Mouse (Mus musculus): ENCODE data around the gene Lcor.

Lcor gene

GRCm38 (mm10) chr19:41476530-41477249 lies 5.7 kb upstream of the Lcor start:
- no peak for DNase-seq (ENCODE audit: low spot score)

- peak; percentile 27 for DNase-seq (ENCODE audit: low spot score)
Observed at GRCm38 (mm10) chr19:41481030-41481886, 1.2 kb upstream of the Lcor start.

- DNase-seq (ENCODE audit: low spot score): no peak
Observed at GRCm38 (mm10) chr19:41481887-41482189, 599 bp upstream of the Lcor start.

DNA sequence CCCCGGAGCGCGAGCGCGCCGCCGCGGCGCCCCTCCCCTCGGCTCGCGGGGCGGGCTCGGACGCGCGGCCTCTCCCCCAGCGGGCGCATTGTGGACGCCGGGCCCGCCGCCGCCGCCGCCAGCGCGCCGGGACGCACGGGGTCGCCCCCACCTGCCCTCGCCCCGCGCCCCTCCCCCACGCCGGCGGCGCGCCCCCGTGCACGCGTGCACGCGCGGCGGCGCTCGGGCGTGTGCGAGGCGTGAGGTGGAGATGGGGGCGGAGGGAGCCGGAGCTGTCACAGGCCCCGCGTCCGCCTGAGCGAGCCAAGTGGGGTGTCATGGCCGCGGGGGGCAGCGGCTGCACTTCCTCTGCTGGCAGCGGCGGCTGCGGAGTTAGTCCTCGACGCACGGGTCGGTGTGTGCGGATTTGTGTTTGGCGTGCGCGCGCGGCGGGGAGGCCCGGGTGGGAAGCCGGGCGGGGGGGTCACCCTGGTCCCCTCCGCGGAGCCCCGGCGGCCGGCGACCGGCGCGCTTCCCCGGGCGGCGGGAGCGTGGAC lies 540 bp downstream of the Lcor start:
- peak; percentile 60 for DNase-seq (ENCODE audit: low spot score)

DNA sequence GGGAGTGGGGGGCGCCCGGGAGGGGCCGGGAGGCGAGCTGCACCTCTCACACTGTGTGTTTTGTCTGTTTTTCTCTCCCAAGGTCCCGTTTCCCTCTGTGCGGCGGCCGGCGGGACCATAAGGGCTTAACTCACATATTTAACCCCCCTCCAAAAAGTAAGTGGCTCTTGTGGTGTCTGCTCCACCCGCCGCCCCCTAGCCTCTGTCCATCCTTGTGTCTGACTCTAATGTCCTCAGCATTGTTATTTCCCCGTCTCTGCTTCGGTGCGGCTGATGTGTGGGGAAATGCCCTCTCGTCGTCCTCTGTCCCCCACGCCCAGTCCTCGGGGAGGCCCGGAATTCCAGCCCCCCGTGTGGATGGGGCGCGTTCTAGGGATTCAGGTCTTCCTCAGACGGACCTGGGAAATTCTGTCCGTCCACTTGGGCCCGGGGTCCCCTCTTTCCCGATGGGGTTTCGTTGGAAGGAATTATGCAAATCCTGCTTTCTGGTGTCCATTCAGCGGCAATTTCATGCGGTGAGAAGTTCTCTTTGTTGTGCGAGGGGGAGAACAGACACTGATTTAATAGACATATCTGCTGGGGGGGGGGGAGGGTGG lies 1.1 kb downstream of the Lcor start:
- peak; percentile 14 for DNase-seq (ENCODE audit: low spot score)

DNA sequence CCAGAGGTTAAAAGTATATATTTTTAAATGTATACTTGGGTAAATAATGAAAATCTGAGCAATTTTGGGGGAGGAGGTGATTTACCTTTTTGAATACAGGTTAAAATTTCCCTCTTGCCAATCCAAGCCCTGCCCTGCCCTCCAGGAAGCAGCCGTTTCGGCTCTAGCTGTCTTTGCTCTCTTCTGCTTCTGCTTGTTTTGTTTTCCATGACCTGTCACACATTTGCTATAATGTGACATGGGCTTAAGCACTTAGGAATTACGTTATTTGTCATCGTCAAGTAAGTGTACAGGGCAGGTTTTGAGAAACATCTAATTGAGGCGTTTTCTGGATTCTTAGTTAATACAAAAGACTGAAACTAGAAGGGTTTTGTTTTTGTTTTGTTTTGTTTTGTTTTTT lies 1.9 kb downstream of the Lcor start:
- DNase-seq (ENCODE audit: low spot score): no peak

DNA sequence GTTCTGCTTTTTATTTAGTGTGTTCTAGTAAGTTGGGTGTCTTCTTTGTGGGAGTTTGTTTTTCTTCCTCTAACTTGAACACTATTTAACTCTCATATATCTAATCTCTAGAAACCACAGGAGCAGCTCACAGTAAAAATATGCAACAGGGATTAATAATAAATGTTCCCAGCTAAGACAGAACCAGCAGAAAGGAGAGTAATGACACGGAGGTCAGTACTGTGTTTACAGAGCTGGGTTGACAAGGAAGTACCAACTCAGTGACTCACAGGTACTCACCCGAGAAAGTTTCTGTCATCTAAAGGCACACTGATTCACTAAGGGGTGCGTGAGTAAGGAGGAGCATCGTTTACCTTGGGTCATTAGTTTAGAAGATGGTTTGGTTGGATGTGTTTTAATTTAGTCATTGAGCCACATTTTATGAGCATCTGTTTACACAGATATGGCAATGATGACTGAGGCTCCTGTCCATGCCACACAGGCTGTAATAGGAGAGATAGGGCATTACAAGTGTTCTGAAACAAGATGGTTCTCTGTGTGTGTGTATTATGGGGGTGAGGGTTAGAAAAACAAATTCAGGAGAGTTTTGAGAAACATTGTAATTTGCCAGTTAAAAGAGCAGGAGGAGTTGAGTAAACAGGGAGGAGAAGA lies 13.1 kb downstream of the Lcor start:
- DNase-seq (ENCODE audit: low spot score): no peak

DNA sequence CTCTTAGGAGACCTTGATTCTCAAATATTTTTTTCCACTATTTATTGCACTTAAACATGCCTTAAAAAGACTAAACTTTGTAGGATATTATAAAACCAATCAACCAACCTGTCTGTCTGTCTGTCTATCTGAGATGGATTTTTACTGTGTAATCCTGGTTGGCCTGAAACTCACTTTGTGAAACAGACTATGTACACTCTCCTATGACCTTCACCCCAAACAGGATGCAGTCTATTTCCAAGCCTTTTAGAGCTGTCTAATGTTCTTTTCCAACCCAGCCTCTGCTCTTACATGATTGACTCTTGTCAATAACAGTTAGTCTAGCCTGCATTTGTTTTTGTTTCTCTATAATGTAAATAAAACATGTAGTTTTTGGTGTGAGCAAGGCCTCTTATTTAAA lies 13.6 kb downstream of the Lcor start:
- no peak for DNase-seq (ENCODE audit: low spot score)

DNA sequence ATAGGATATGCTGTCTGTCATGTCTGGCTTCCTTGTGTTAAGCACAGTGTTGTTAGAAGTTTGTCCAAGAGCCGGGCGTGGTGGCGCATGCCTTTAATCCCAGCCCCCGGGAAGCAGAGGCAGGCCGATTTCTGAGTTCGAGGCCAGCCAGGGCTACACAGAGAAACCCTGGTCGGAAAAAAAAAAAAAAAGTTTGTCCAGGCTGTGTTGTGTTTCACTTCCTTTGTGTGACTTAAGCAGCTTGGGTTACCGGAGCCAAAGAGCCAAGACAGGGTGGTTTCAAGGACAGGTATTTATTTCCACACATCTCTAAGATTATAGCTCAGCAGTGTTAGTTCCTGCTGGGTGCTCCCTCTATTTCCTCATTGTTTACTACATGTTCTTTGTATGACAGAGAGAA lies 25.4 kb downstream of the Lcor start:
- no peak for DNase-seq (ENCODE audit: low spot score)

DNA sequence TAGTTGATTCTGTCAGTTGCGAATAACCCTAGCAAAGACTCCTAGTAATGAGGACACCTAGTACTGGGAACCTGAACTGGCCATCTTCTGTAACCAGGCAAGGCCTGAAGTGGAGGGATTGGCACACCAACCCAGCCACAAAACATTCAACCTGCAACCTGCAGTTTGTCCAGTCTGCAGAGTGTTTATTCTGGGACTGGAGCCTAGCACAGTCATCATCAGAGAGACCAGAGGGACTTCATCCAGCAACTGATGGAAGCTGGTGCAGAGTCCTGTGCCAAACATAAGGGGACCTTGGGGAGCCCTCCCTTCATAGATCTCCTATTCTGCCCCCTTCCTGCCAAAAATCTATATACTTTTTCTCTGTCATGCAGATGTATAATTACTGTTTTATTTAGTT lies 32.4 kb downstream of the Lcor start:
- no peak for DNase-seq (ENCODE audit: low spot score)

DNA sequence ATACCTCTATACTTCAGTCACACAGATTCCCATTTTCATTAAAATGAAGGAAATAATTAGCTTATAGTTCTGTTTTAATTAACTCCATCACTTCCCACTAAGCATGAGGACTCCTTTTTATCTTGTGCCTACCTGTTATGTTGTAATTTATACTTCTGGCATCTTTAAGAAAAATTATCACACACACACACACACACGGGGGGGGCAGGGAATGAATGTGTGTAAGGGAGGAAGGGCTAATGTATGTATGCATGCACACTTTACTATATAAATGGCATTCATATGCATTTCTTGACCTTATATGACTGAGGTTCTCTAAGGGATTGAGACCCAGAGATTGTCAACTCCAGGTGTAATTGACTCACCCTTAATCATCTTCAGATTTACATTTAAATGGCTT lies 33.1 kb downstream of the Lcor start:
- DNase-seq (ENCODE audit: low spot score): no peak

GRCm38 (mm10) chr19:41517006-41517405 lies 34.6 kb downstream of the Lcor start:
- DNase-seq (ENCODE audit: low spot score): no peak

GRCm38 (mm10) chr19:41519121-41519520 lies 36.7 kb downstream of the Lcor start:
- DNase-seq (ENCODE audit: low spot score): no peak

- DNase-seq (ENCODE audit: low spot score): no peak
Observed at GRCm38 (mm10) chr19:41522246-41522645, 39.8 kb downstream of the Lcor start.

DNA sequence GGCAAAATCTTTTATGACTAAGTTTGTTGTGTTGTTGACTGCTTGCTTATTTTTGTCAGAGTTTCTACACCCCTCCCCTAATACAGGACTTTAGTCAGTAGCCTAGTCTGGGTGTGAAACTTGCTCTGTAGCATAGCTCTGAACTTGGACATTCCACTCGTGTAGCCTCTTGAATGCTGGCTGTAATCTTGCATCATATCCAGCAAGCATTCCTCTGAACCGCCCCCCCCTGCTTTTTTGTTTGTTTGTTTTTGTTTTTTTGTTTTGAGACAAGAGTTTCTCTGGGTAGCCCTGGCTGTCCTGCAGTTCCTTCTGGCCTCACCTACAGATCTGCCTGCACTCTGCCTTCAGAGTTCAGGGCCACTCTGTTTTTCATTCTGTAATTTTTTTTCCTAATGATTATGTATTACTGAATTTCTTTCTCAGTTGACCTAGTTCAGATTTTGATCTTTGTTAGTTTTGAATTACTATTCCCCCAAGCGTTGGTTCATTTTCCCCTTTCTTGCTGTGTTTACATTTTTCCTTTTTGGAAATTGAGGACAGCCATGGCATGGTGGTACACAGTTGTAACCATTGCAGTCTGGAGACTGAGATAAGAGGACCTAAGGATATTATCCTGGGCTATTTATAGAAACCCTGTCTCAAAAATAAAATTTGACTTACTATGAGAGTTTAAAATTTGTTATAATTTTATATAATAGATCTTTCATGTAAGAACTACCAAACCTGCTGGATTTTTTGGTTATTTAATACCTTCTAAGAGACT lies 41.5 kb downstream of the Lcor start:
- no peak for DNase-seq (ENCODE audit: low spot score)

- no peak for DNase-seq (ENCODE audit: low spot score)
Observed at GRCm38 (mm10) chr19:41529169-41529568, 46.7 kb downstream of the Lcor start.

GRCm38 (mm10) chr19:41534021-41534420 lies 51.6 kb downstream of the Lcor start:
- DNase-seq (ENCODE audit: low spot score): no peak

- DNase-seq (ENCODE audit: low spot score): no peak
Observed at GRCm38 (mm10) chr19:41556981-41557380, 74.5 kb downstream of the Lcor start.

GRCm38 (mm10) chr19:41557491-41557890 lies 75.1 kb downstream of the Lcor start:
- DNase-seq (ENCODE audit: low spot score): no peak

DNA sequence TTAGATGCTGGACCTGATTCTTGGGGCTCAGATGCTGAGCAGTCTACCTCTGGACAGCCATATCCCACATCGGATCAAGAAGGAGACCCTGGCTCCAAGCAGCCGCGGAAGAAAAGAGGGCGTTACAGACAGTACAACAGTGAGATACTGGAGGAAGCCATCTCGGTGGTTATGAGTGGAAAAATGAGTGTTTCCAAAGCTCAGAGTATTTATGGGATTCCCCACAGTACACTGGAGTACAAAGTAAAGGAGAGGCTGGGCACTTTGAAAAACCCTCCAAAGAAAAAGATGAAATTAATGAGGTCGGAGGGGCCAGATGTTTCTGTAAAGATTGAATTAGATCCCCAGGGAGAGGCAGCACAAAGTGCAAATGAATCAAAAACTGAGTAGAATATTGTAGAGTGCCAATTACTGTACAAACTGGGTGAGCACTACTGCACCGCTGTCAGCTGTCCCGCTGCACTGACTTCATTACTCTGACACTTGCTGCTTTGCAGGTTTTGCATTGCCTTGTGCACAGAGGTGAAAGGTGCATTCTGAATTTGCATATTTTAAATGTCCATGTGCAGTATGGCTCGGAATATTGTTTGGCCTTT lies 76.6 kb downstream of the Lcor start:
- no peak for DNase-seq (ENCODE audit: low spot score)

GRCm38 (mm10) chr19:41560856-41561255 lies 78.4 kb downstream of the Lcor start:
- DNase-seq (ENCODE audit: low spot score): no peak

Data from urinary bladder, postnatal 25 days (tissue).